Mouse (Mus musculus) heart, postnatal 0 days (tissue): Measurements from ENCODE around the gene 9230113P08Rik.

Experiments
- CTCF ChIP-seq: IDR thresholded peaks from 2 replicates; pipeline ENCODE4 v1.5.1; 2016; ENCODE audit warnings: antibody characterized with exemption, control low read depth, low read depth
- EP300 ChIP-seq: IDR thresholded peaks from 2 replicates; pipeline ENCODE4 v1.6.1; 2016; ENCODE audit warnings: antibody characterized with exemption, low read depth

DNA sequence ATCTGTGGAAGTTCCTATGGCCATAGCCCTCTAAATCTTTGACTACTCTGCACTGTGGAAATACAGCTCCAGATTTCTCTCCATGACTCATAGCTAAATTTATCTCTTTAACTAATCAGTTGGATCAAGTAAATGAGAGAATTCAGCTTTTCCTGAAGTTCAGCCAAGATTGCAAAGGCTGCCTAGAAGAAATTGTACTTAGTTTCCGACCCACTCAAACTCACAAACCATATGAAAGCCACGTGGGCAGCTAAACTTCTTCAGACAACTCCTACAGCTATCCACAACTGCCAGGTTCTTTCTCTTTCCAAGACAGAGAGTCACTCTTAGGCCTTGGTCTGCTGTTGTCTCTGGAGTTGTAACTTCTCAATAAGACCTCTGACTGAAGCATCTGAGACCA, 3.7 kb upstream of the 9230113P08Rik start:
- TF ChIP-seq CTCF = no peak
- no peak for TF ChIP-seq EP300
